Mouse (Mus musculus): ENCODE data around the gene Aaed1.

DNA sequence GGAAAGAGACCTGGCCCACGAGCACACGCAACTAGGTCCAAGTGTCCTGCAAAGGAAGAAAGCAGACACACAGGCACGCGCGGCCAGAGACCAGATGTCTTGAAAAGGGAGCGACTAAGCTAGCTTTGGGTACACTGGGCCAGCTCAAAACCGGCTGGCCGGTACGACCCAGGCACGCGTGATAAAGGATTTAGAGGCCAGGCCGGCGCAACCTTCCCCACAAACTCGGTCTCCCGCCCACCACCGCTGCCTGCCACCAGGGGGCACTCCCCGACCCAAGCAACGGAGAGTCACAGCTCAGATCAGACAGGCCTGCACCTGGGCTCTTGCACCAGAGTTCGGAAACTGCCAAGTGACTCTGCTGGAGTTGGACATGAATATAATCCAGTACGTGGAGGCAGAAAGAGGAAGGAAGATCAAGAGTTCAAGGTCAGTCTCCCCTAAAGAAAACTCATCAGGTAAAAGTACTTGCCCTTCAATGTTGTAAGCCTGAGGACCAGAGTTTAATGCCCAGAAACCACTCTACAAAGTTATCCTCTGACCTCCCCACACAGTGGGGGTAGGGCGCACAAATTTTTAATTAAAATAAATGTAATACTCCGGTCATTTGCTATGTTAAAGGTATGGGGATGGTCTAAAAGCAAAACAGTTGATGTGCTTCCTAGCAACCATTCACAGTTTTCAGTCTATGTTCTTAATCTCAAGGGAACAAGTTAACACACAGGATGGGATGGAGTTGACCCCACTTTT, 63.6 kb downstream of the Aaed1 start:
- TF ChIP-seq CTCF (IDR thresholded peaks at IDR 0.05; ENCODE audit: low read depth) (peak; percentile 98), EP300 (IDR thresholded peaks at IDR 0.05; ENCODE audit: low read depth) (no peak)

Data from liver, postnatal 0 days (tissue).